Mouse (Mus musculus): Measurements from ENCODE around the gene Ntpcr.

Gene Ntpcr

DNA sequence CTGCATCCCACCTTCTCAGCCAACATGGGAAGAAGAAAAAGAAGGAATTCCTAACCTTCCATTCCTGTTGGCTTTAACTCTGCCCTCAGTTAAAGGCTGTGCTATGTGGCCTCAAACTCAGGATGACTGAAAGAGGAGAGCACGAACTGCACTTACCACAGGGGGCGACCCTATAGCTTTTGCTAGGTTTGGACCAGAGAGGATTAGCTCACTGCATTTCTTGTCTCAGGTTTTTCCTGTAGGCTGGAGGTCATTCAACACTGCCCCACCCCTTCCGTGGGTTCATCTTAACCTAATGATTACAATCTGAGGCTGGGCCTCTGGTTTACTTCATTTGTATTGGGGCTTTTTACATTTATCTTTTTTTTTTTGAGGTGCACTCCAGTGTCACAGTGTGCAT, 45.3 kb downstream of the Ntpcr start:
- DNase-seq (ENCODE audit: low spot score in 2 of 2): no peak

DNA sequence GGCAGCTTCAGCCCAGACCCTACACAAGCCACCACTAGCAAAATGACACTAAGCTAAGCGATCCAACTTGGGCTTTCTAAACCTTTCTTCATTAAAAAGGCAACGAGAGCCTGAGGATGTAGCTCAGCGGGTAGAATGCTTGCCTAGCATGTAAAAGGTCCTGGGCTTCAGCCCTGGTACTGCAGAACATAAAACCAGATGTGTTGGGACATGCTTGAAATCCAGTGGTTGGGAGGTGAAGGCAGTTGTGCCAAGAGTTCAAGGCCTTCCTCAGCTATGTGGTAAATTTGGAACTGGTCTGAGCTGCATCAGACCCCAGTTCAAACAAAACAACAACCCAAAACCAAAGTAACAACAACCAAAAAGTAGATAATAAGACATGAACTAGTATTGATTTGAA, 46.6 kb downstream of the Ntpcr start:
- DNase-seq (ENCODE audit: low spot score in 2 of 2): no peak

GRCm38 (mm10) chr8:125776800-125777199, 47.0 kb downstream of the Ntpcr start:
- DNase-seq (ENCODE audit: low spot score in 2 of 2): no peak

DNA sequence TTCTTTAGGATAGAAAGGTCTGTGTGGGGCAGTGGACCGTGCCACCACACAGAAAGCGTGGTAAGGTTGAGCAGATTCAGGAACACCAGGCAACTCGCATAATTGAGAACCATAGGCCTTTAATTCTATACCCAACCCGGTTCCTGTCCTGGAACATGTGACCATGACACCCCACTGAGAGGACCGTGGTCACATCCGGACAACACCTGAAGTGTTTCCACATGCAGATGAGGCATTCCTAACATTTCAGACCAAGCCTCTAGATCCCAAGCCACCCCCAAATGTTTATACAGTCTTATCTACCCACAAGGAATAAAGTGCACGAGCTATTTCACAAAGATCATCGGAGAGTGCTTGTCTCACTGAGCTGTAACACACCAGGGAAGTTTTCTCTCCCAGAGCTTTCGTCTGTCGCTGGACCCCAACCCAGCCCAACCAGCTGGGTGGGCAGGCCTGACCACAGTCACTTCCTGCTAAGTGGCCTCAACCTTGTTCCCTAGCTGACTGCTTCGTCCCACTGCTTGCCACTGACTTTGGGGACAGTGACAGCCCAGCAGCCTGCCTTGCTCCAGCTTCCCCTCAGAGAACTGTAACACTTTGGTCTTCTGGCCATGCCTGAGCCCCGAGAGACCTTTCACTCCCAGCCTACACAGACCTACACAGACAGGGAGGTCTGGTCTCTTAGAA, 47.9 kb downstream of the Ntpcr start:
- no peak for DNase-seq (ENCODE audit: low spot score in 2 of 2)

DNA sequence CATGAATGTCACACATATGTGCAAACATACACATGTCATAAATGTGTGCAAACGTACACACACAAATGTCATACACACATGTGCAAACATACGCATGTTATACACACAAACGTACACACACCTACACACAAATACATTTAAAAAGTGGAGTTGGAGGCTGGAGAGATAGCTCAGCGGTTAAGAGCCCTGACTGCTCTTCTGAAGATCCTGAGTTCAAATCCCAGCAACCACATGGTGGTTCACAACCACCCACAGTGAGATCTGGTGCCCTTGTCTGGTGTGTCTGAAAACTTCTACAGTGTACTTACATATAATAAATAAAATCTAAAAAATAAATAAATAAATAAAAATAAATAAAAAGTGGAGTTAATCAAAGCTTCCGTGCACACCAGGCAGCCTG, 49.2 kb downstream of the Ntpcr start:
- no peak for DNase-seq (ENCODE audit: low spot score in 2 of 2)

GRCm38 (mm10) chr8:125779656-125780055, 49.9 kb downstream of the Ntpcr start:
- DNase-seq (ENCODE audit: low spot score in 2 of 2): no peak

DNA sequence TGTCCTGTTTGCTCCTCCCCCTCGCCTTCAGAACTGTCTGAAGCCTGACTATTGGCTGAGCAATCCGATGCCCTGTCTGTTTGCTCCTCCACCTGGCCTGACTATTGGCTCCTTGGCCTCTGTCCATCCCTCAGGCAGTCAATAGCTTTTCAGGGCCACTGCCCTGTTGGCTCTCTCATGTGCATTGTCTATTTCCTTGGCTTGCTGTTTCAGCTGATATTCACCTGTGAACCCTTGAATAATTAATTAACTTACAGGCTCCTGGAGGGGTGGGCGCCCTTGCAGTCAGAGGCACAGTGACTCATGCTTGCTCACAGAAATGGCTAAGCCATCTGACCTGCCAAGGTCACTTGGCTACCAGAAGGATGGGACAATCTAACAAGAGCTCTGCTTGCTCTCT, 52.4 kb downstream of the Ntpcr start:
- no peak for DNase-seq (ENCODE audit: low spot score in 2 of 2)

GRCm38 (mm10) chr8:125786886-125787285, 57.1 kb downstream of the Ntpcr start:
- DNase-seq (ENCODE audit: low spot score in 2 of 2): no peak

GRCm38 (mm10) chr8:125792816-125793455, 63.2 kb downstream of the Ntpcr start:
- no peak for DNase-seq (ENCODE audit: low spot score in 2 of 2)

GRCm38 (mm10) chr8:125795341-125795740, 65.6 kb downstream of the Ntpcr start:
- DNase-seq (ENCODE audit: low spot score in 2 of 2): no peak

- no peak for DNase-seq (ENCODE audit: low spot score in 2 of 2)
Observed at GRCm38 (mm10) chr8:125796970-125797369, 67.2 kb downstream of the Ntpcr start.
